Mouse (Mus musculus) limb, embryonic 14.5 days (tissue): ENCODE data around the gene Mapk14. TPM values are rescaled to one million over a fixed set of nuclear protein-coding genes. Genes with fewer than 3 reads are reported as not detected.

ENCODE experiments used
- ATAC-seq: fragments of 200-750 bp; cut with Nextera tagmentation; 2 replicates; pipeline ENCODE4 v1.8.0; 2017; ENCODE audit warnings: low read depth, moderate number of reproducible peaks, moderate TSS enrichment; ENCODE audit not compliant: low FRiP score
- DNase-seq: peaks from one replicate; pipeline ENCODE4 v3.0.0-alpha.2; 2015; ENCODE audit warnings: low spot score
- H3K27ac ChIP-seq: fragments of 300-500 bp; sonication (generic); replicated peaks from 2 replicates; pipeline ENCODE4 v1.5.1; 2014; ENCODE audit warnings: low read depth, mild to moderate bottlenecking, low read length, moderate library complexity, mixed read lengths
- H3K27me3 ChIP-seq: fragments of 300-500 bp; sonication (generic); 2 replicates; pipeline ENCODE4 v1.6.1; 2014; ENCODE audit warnings: low read length, mixed read lengths; ENCODE audit not compliant: control insufficient read depth, insufficient read depth
- H3K36me3 ChIP-seq: fragments of 300-500 bp; sonication (generic); 2 replicates; pipeline ENCODE4 v1.6.1; 2014; ENCODE audit warnings: mild to moderate bottlenecking, low read length, moderate library complexity, mixed read lengths; ENCODE audit not compliant: control insufficient read depth, insufficient read depth
- H3K4me1 ChIP-seq: fragments of 300-500 bp; sonication (generic); 2 replicates; pipeline ENCODE4 v1.6.1; 2014; ENCODE audit warnings: antibody characterized with exemption, low read length, mixed read lengths; ENCODE audit not compliant: control insufficient read depth, insufficient read depth
- H3K4me2 ChIP-seq: fragments of 300-500 bp; sonication (generic); replicated peaks from 2 replicates; pipeline ENCODE4 v1.6.1; 2014; ENCODE audit warnings: low read depth, mild to moderate bottlenecking, low read length, moderate library complexity; ENCODE audit not compliant: severe bottlenecking
- H3K4me3 ChIP-seq: fragments of 300-500 bp; sonication (generic); replicated peaks from 2 replicates; pipeline ENCODE4 v1.5.1; 2014; ENCODE audit warnings: low read length
- H3K9ac ChIP-seq: fragments of 300-500 bp; sonication (generic); 2 replicates; pipeline ENCODE4 v1.6.1; 2014; ENCODE audit warnings: mild to moderate bottlenecking, low read depth, low read length, moderate library complexity; ENCODE audit not compliant: severe bottlenecking
- H3K9me3 ChIP-seq: fragments of 300-500 bp; sonication (generic); 2 replicates; pipeline ENCODE4 v1.6.1; 2016; ENCODE audit warnings: low read length; ENCODE audit not compliant: control insufficient read depth
- POLR2A ChIP-seq: fragments of 200-500 bp; IDR thresholded peaks from 2 replicates; pipeline ENCODE4 v1.8.0; 2012; ENCODE audit warnings: inconsistent platforms, mild to moderate bottlenecking, moderate library complexity, borderline replicate concordance; ENCODE audit not compliant: insufficient read depth, insufficient read length; ENCODE audit errors: extremely low read depth
- WGBS: fragments of 180-500 bp; shearing (Covaris S2); extraction: QIAGEN DNeasy Blood & Tissue Kit; methylation state at CpG from one replicate; pipeline ENCODE4 v1.1.7; 2014; 5-methylcytosine and 5-hydroxymethylcytosine counted together
- polyA plus RNA-seq, 2 experiments: library from polyadenylated mRNA; depleted of rRNA in 1 of 2; stranded (reverse) in 1 of 2; unstranded in 1 of 2; fragments of >200 nt; fragmentation: Nextera tagmentation in 1 of 2; extraction: Ambion mirVana in 1 of 2; gene quantifications; 2 replicates each; pipeline versions ENCODE4 v1.2.1 to v1.2.3; 2012 to 2014

Mapk14 gene
- polyA plus RNA-seq, 2 experiments = 53.8 to 74.1 TPM

DNA sequence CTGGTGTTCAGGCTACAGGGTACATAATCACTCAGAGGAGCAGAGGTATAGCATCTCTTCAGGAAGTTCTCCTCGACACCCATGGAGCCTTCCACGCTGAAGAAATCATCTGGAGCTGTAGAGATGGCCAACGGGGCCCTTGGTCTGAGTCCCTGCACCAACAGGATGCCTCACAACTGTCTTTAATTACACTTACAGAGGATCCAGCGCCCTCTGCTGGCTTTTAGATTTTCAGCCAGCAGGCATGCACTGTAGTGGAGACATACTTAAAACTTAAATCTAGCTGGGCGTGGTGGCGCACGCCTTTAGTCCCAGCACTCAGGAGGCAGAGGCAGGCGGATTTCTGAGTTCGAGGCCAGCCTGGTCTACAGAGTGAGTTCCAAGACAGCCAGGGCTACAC lies 52.8 kb downstream of the Mapk14 start:
- no peak overlapping the region for H3K27ac ChIP-seq
- ATAC-seq (no peak), DNase-seq (no peak)
- no peaks in the 10 kb centered on the region for H3K4me1 ChIP-seq
- WGBS = 87% methylated on average over 9 of the region's 9 CpGs
- H3K27me3 ChIP-seq = no peaks in the 10 kb centered on the region
- H3K9ac ChIP-seq = no peak overlapping the region
- H3K9me3 ChIP-seq = no peaks in the 10 kb centered on the region
- H3K36me3 ChIP-seq = peaks cover 93% of the 10 kb centered on the region
- no peak for TF ChIP-seq POLR2A
- no peak overlapping the region for H3K4me3 ChIP-seq
- no peak overlapping the region for H3K4me2 ChIP-seq

DNA sequence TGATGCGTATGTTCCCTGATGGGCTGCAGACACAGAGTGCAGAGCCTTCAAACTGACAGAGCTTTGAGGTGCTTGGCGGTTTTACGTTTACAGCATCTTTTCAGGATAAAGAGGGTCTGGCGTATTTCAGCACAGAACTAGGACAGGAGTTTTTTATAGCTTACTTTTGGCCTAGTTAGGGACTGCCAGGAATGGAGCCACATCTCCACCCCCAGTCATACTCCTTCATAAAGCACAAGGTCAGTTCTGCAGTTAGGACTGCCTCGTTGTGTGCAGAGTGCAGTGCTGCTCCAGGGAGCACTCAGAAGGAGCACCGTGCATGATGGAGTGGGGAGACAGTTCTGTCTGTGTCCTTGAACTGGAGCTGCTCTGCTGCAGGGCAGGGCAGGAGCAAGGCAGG lies 54.6 kb downstream of the Mapk14 start:
- no peaks in the 10 kb centered on the region for H3K4me1 ChIP-seq
- H3K4me3 ChIP-seq = no peak overlapping the region
- WGBS = 77% methylated on average over 6 of the region's 6 CpGs
- peaks cover 76% of the 10 kb centered on the region for H3K36me3 ChIP-seq
- no peak overlapping the region for H3K9ac ChIP-seq
- H3K9me3 ChIP-seq = no peaks in the 10 kb centered on the region
- no peaks in the 10 kb centered on the region for H3K27me3 ChIP-seq
- H3K27ac ChIP-seq = no peak overlapping the region
- ATAC-seq (no peak), DNase-seq (no peak)
- H3K4me2 ChIP-seq = no peak overlapping the region
- no peak for TF ChIP-seq POLR2A

GRCm38 (mm10) chr17:28748001-28748400 lies 56.9 kb downstream of the Mapk14 start:
- Histone ChIP-seq H3K4me2 (no peak overlapping the region), H3K27ac (no peak overlapping the region), H3K36me3 (peaks cover 56% of the 10 kb centered on the region), H3K4me3 (no peak overlapping the region), H3K9ac (no peak overlapping the region), H3K27me3 (no peaks in the 10 kb centered on the region), H3K9me3 (no peaks in the 10 kb centered on the region), H3K4me1 (no peaks in the 10 kb centered on the region)
- WGBS = 96% methylated on average over 4 of the region's 4 CpGs
- no peak for ATAC-seq
- no peak for DNase-seq
- TF ChIP-seq POLR2A = no peak

DNA sequence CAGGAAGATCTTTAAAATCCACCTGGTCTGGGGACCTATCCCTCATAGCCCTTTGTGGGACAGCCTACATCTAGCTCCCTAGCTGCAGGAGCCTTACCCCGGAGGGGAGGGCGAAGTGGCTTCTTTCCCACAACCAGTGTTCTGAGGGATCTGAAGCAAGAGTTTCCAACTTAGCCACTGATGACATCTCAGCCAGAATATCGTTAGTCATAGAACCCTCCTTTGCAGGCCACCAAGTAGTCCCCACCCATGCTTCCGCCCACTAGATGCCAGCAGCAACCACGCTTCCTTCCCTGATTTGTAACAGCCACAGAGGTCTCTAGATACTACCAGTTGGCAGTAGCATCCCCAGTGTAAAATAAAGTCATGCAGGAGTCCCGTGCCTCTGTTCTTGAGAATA lies 59.5 kb downstream of the Mapk14 start:
- no peak for TF ChIP-seq POLR2A
- Histone ChIP-seq H3K4me3 (no peak overlapping the region), H3K4me1 (no peaks in the 10 kb centered on the region), H3K36me3 (peaks cover 31% of the 10 kb centered on the region), H3K4me2 (no peak overlapping the region), H3K9ac (no peak overlapping the region), H3K27ac (no peak overlapping the region), H3K27me3 (no peaks in the 10 kb centered on the region), H3K9me3 (no peaks in the 10 kb centered on the region)
- no peak for DNase-seq
- ATAC-seq = no peak
- WGBS = 76% methylated on average over 6 of the region's 6 CpGs

DNA sequence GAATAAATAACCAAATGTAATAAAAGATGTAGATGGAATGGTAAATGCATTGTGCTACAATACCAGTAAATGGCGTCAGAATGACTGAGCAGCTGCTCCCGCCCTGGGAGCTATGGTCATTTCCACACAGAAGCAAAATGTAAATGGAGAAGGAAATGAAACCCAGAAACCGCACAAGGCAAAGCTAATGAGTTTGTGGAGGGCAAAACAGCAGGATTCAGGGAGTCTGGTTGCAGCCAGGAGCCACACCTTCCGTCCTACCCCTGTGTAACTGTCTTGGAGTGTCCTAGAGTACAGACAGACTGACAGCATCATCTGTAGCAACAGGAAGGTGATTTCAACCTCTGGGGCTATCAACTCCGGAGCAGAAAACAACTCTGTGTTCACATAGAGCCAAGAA lies 65.3 kb downstream of the Mapk14 start:
- no peaks in the 10 kb centered on the region for H3K4me1 ChIP-seq
- no peaks in the 10 kb centered on the region for H3K9me3 ChIP-seq
- TF ChIP-seq POLR2A = no peak
- no peak overlapping the region for H3K9ac ChIP-seq
- 45% methylated on average over 5 of the region's 5 CpGs for WGBS
- no peak for DNase-seq
- H3K27me3 ChIP-seq = no peaks in the 10 kb centered on the region
- H3K36me3 ChIP-seq = no peaks in the 10 kb centered on the region
- no peak overlapping the region for H3K27ac ChIP-seq
- no peak overlapping the region for H3K4me3 ChIP-seq
- no peak overlapping the region for H3K4me2 ChIP-seq
- ATAC-seq = no peak

DNA sequence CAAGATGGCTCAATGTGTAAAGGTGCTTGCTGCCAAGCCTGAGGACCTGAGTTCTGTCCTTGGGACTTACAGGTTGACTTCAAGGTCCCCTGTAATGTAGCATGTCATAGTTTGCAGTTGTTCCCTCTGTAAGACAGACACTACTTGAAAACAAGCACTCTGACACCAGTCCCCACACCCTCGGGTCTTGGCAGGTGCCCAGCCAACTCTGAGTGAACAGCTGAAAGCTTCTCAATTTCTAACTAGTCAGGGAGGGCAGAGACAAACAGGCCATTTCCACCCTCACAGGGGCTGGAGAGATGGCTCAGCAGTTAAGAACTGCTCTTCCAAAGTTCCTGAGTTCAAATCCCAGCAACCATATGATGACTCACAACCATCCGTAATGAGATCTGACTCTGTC lies 66.3 kb downstream of the Mapk14 start:
- no peak overlapping the region for H3K27ac ChIP-seq
- H3K4me3 ChIP-seq = no peak overlapping the region
- no peaks in the 10 kb centered on the region for H3K36me3 ChIP-seq
- ATAC-seq (no peak), DNase-seq (no peak)
- WGBS = 83% methylated on average over 2 of the region's 2 CpGs
- no peak for TF ChIP-seq POLR2A
- no peaks in the 10 kb centered on the region for H3K4me1 ChIP-seq
- H3K9me3 ChIP-seq = no peaks in the 10 kb centered on the region
- no peaks in the 10 kb centered on the region for H3K27me3 ChIP-seq
- H3K9ac ChIP-seq = no peak overlapping the region
- no peak overlapping the region for H3K4me2 ChIP-seq
